Mouse (Mus musculus) intestine, embryonic 14.5 days (tissue): ENCODE measurements around the gene Ptprcap. TPM values are rescaled to one million over a fixed set of nuclear protein-coding genes. Genes with fewer than 3 reads are reported as not detected.

Experiments
- ATAC-seq: fragments of 200-750 bp; cut with Nextera tagmentation; replicated peaks from 2 replicates; pipeline ENCODE4 v1.8.0; 2017; ENCODE audit warnings: low read depth, moderate number of reproducible peaks, moderate TSS enrichment, moderate library complexity; ENCODE audit not compliant: low FRiP score, low TSS enrichment
- DNase-seq: peaks from one replicate; pipeline ENCODE4 v3.0.0-alpha.2; 2018; ENCODE audit warnings: low spot score
- H3K27ac ChIP-seq: fragments of 300-500 bp; sonication (generic); 2 replicates; pipeline ENCODE4 v1.5.1; 2014; ENCODE audit warnings: low read depth, mild to moderate bottlenecking, control low read depth
- H3K27me3 ChIP-seq: fragments of 300-500 bp; sonication (generic); replicated peaks from 2 replicates; pipeline ENCODE4 v1.6.1; 2014; ENCODE audit warnings: low read length, control low read depth; ENCODE audit not compliant: control insufficient read depth, insufficient read depth
- H3K36me3 ChIP-seq: fragments of 300-500 bp; sonication (generic); 2 replicates; pipeline ENCODE4 v1.6.1; 2014; ENCODE audit warnings: low read length, control low read depth; ENCODE audit not compliant: control insufficient read depth, insufficient read depth
- H3K4me1 ChIP-seq: fragments of 300-500 bp; sonication (generic); replicated peaks from 2 replicates; pipeline ENCODE4 v1.6.1; 2014; ENCODE audit warnings: low read length, control low read depth, mixed read lengths; ENCODE audit not compliant: control insufficient read depth, insufficient read depth
- H3K4me2 ChIP-seq: fragments of 300-500 bp; sonication (generic); 2 replicates; pipeline ENCODE4 v1.6.1; 2014; ENCODE audit warnings: low read length
- H3K4me3 ChIP-seq: fragments of 300-500 bp; sonication (generic); 2 replicates; pipeline ENCODE4 v1.5.1; 2014; ENCODE audit warnings: low read depth, low read length, control low read depth, mixed read lengths
- H3K9ac ChIP-seq: fragments of 300-500 bp; sonication (generic); 2 replicates; pipeline ENCODE4 v1.6.1; 2014; ENCODE audit warnings: mild to moderate bottlenecking, low read length
- H3K9me3 ChIP-seq: fragments of 300-500 bp; sonication (generic); 2 replicates; pipeline ENCODE4 v1.6.1; 2016; ENCODE audit warnings: low read length, control low read depth; ENCODE audit not compliant: control insufficient read depth
- WGBS: fragments of 180-500 bp; shearing (Covaris S2); extraction: QIAGEN DNeasy Blood & Tissue Kit; methylation state at CpG from one replicate; pipeline ENCODE4 v1.1.7; 2014; 5-methylcytosine and 5-hydroxymethylcytosine counted together
- polyA plus RNA-seq: library from polyadenylated mRNA; unstranded; fragments of >200 nt; fragmentation: Nextera tagmentation; extraction: Ambion mirVana; gene quantifications from 2 replicates; pipeline ENCODE4 v1.2.1, GENCODE M21; 2014

The Ptprcap gene
- polyA plus RNA-seq, 1 experiment from 2014 or later, result 3.1 TPM

DNA sequence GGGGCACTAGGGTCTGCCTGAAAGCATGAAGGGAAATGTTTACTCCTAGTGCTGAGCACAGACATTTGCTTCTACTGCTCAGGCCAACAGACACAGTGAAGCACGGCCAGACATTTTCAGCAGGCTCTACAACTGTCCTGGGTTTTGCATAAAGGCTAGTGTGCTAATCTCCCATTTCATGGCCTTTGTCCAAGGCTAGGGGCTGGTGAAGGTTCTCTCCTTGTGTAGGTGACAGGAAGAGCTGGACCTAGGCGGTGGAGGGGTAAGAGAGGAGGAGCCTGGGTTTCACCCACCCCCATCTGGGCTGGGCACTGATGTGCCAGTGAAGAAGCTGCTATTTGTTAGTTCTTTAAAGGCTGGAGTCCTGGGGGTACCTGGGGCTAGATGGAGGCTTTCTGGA lies 11.3 kb downstream of the Ptprcap start:
- H3K4me2 ChIP-seq, result no peak overlapping the region
- no peaks in the 10 kb centered on the region for H3K27me3 ChIP-seq
- no peak overlapping the region for H3K27ac ChIP-seq
- no peak overlapping the region for H3K9ac ChIP-seq
- DNase-seq, result no peak
- H3K4me1 ChIP-seq, result peaks cover 12% of the 10 kb centered on the region
- H3K36me3 ChIP-seq, result peaks cover 17% of the 10 kb centered on the region
- H3K9me3 ChIP-seq, result no peaks in the 10 kb centered on the region
- H3K4me3 ChIP-seq, result no peak overlapping the region
- WGBS, result 85% methylated on average over 2 of the region's 2 CpGs
- ATAC-seq, result no peak

DNA sequence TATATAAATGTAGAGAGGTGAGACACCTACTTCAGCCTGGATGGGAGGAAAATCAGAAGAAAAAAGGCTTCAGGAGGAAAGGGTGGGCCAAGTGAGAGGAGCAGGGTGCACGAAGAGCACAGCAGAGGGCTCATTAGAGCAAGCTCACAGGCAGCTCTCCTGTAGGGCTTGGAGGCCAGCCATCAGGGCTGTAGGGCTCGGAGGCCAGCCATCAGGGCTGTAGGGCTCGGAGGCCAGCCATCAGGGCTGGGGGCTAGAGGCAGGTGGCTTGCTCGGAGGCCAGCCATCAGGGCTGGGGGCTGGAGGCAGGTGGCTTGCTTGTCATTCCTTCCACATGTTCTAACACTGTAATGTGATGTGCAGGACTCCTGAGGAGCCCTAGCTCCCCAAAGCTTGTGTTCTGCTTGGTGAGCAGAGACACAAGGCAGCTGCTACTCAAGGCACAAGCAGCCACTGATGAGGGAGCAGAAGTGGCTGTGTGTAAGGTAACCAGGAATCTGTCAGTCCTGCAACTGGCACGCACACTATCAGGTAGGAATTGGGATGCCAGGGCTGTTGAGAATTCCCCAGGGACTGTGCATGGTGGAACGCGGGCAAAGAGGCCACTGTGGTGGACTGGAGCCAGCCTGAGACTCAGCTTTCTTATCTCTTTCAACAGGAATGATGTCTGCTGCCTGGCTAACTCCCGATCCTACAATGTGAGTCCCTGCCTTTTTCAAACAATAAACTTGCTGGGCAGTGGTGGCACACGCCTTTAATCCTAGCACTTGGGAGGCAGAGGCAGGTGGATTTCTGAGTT lies 13.5 kb downstream of the Ptprcap start:
- DNase-seq (no peak), ATAC-seq (no peak)
- Histone ChIP-seq H3K36me3 (0 out of 2 replicates have a peak, but pooled peaks cover under 1% of the 10 kb centered on the region), H3K4me2 (no peak overlapping the region), H3K27me3 (no peaks in the 10 kb centered on the region), H3K9ac (no peak overlapping the region), H3K27ac (no peak overlapping the region), H3K9me3 (no peaks in the 10 kb centered on the region), H3K4me3 (no peak overlapping the region), H3K4me1 (peaks cover 19% of the 10 kb centered on the region)
- 78% methylated on average over 9 of the region's 9 CpGs for WGBS

DNA sequence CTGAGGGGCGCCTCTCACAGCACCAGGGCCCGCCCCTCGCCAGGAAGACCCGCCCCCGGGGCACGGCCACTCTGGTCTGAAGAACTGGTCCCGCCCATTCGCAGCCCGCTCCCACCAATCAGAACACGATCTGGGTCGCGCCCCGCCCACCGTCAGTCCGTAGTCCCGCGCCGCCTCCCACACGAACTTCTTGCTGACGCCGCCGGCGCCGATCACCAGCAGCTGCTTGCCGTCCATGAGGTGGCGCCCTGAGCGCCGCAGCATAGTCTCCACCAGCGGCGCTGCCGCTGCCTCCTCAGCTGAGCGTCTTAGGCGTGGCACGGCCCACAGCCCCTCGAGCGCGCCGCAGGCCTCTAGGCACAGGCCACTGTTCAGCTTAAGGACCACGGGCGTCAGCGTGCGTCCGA lies 16.0 kb downstream of the Ptprcap start:
- DNase-seq (peak; percentile 99), ATAC-seq (peak; percentile 95)
- no peaks in the 10 kb centered on the region for H3K27me3 ChIP-seq
- H3K27ac ChIP-seq, result peak overlapping the region; percentile 81
- H3K4me2 ChIP-seq, result peak overlapping the region; percentile 69
- peak overlapping the region; percentile 33 for H3K4me3 ChIP-seq
- peak overlapping the region; percentile 60 for H3K9ac ChIP-seq
- peaks cover 6% of the 10 kb centered on the region; the same call in 1 of the 2 replicates for H3K4me1 ChIP-seq
- no peaks in the 10 kb centered on the region for H3K36me3 ChIP-seq
- H3K9me3 ChIP-seq, result no peaks in the 10 kb centered on the region
- WGBS, result under 1% methylated on average over 43 of the region's 43 CpGs

DNA sequence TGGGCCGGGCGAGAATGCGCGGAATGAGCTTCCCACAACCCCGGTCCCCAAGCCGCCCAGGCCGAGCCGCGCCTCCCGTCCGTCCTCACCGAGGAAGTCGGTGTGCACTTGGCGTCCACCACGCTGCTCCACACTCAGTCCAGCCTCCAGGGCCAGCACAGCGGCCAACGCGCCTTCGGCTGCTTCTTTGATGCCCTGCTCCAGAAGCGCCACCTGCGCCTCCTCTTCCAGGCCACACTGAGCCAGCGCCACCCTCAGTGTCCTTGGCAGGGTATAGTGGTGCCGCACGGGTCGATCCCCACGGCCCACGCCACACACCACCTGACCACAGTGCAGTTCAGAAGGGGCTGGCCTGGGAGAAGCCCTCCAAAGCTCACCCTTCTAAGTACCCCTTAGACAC lies 16.4 kb downstream of the Ptprcap start:
- peak; percentile 54 for ATAC-seq
- 6% methylated on average over 27 of the region's 27 CpGs for WGBS
- peak overlapping the region; percentile 33 for H3K4me3 ChIP-seq
- no peaks in the 10 kb centered on the region for H3K36me3 ChIP-seq
- H3K4me2 ChIP-seq, result peak overlapping the region; percentile 69
- H3K27me3 ChIP-seq, result no peaks in the 10 kb centered on the region
- H3K9ac ChIP-seq, result peak overlapping the region; percentile 60
- no peak for DNase-seq
- H3K4me1 ChIP-seq, result peaks cover 6% of the 10 kb centered on the region; the same call in 1 of the 2 replicates
- peak overlapping the region; percentile 81 for H3K27ac ChIP-seq
- H3K9me3 ChIP-seq, result no peaks in the 10 kb centered on the region

DNA sequence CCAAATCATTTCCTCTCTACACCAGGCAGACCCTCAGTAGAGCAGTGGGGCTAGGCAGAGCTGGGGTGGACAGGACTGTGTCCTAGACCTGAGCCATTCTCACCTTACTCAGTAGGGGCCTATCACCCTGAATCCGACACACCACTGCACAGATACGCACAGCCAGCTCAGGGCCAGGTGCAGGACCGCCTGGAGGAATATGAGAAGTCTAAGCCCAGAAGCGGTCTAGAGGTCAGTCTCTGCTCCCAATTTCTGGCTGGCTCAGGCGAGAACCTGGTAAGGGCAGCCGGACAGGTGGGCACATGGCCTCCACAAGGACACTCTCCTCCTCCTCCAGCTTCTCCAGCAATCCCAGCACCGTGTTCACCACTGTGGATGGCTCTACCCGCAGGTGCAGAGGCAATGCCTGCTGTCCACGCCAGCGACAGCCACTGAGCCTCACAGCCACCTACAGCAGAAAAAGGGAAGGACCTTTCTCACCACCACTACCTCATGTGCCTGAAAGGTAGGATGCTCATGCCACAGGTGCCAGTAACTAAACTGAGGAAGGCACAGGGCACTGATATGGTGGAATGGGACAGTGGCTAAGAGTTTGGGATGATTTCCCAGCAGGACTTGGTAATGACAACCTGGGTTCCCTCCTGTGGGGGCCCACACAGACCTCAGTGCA lies 17.5 kb downstream of the Ptprcap start:
- no peaks in the 10 kb centered on the region for H3K9me3 ChIP-seq
- H3K4me2 ChIP-seq, result no peak overlapping the region
- no peaks in the 10 kb centered on the region for H3K27me3 ChIP-seq
- WGBS, result 89% methylated on average over 10 of the region's 10 CpGs
- H3K4me3 ChIP-seq, result no peak overlapping the region
- no peak for DNase-seq
- no peak overlapping the region for H3K9ac ChIP-seq
- H3K36me3 ChIP-seq, result no peaks in the 10 kb centered on the region
- H3K4me1 ChIP-seq, result peaks cover 13% of the 10 kb centered on the region
- no peak overlapping the region for H3K27ac ChIP-seq
- no peak for ATAC-seq

DNA sequence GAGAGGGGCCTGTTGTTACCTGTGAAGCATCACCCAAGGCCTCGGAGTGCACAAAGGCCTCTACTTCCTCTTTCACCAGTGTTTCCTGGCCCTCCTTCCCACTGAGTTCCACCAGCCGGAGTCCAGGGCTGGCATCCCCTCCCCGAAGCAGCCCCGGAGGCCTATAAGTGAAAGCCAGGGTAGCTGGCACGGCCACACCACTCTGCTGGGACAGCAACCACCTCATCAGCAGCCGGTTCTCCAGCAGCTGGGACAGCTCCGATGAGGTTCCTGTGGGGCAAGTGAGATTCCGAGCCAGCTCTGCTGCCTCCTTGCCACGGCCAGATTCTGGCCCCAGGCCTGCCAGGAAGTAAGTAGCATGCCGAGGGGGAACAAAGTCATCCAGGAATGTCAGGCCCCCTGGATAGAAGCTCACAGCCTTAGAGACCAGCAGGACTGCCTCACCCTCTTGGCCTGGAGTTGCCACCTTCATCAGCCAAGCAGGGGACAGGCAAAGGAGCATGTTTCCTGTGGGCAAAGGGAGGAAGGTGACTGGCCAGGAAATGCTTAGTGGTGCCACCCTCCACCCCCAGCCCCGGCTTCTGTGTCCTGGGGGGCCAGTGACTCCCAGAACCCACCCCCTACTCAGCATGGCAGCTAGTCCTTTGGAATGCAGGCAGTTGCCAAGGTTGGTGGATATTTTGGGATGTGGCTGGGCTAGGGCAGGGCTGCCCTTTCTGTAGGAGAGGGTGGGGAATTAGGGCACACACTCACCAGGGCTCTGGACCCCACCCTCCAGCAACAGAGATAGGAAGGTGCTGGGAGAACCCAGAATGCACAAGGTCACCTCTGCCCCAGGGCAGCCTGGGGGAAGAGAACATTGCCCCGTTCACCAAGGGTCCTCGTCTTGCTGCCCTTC lies 18.2 kb downstream of the Ptprcap start:
- no peak overlapping the region for H3K27ac ChIP-seq
- no peaks in the 10 kb centered on the region for H3K9me3 ChIP-seq
- no peaks in the 10 kb centered on the region for H3K36me3 ChIP-seq
- H3K9ac ChIP-seq, result no peak overlapping the region
- no peak overlapping the region for H3K4me2 ChIP-seq
- ATAC-seq, result no peak
- DNase-seq, result no peak
- no peaks in the 10 kb centered on the region for H3K27me3 ChIP-seq
- no peak overlapping the region for H3K4me3 ChIP-seq
- peaks cover 16% of the 10 kb centered on the region for H3K4me1 ChIP-seq
- WGBS, result 66% methylated on average over 13 of the region's 13 CpGs

DNA sequence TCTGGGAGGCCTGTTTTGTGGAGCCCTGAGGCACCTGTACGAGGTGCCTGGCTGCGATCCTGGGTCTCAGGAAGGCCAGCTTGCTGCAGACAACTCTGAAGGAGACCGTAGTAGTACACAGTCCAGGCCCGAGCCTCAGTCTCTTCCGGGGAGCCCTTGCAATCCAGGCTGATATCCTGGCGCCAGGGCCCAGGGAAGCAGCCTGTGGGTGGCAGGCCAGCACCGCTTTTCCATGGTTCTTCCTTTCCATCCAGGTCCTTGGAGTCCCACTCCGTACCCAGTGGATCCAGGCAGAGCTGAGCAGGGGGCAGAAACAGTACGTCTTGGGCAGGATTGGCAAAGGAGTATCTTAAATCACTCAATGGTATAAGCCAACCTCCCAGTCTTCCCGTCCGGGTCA lies 19.5 kb downstream of the Ptprcap start:
- WGBS, result 64% methylated on average over 11 of the region's 11 CpGs
- ATAC-seq, result no peak
- Histone ChIP-seq H3K4me1 (peaks cover 16% of the 10 kb centered on the region), H3K36me3 (no peaks in the 10 kb centered on the region), H3K9ac (no peak overlapping the region), H3K4me3 (no peak overlapping the region), H3K27ac (no peak overlapping the region), H3K27me3 (no peaks in the 10 kb centered on the region), H3K4me2 (no peak overlapping the region), H3K9me3 (no peaks in the 10 kb centered on the region)
- no peak for DNase-seq

DNA sequence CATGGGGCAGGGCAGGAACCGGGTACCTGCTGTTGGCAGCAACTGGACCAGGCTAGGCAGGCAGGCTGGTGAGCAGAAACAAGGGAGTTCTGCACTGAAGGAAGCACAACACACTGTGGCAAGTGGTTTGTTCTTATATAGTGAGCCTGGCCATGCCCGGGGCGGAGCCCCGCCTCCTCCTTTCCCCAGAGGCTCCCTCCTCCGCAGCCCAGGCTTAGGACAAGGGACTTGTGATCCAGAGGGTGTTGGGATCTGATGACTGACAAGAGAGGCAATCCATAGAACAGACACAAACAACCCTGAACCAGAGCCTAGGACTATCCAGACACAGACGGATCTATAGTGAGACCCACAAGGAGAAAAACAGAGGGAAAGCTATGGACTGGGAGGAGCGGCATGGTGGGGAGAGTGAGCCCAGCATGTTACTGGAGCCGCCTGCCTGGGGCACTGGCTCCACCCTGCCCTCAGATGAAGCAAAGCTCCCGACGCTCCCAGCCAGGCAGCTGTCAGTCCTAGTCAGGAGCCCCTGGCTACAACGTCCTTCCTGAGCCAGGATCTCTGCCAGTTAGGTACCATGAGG lies 22.1 kb downstream of the Ptprcap start, which contains the start of gene Carns1:
Gene Carns1 (minus strand): TSS at position 112 of the 580 bp plus-strand sequence.
- peak; percentile 60 for DNase-seq
- H3K4me1 ChIP-seq, result peaks cover 10% of the 10 kb centered on the region
- ATAC-seq, result peak; percentile 45
- H3K4me3 ChIP-seq, result peak within 1 kb of the TSS; percentile 19; the same call in 1 of the 2 replicates
- peak within 1 kb of the TSS; percentile 53 for H3K4me2 ChIP-seq
- 3% methylated on average over 11 of the region's 11 CpGs for WGBS
- H3K36me3 ChIP-seq, result no peaks in the 10 kb centered on the region
- peak within 1 kb of the TSS; percentile 40 for H3K9ac ChIP-seq
- no peaks in the 10 kb centered on the region for H3K9me3 ChIP-seq
- no peaks in the 10 kb centered on the region for H3K27me3 ChIP-seq
- H3K27ac ChIP-seq, result no peak within 1 kb of the TSS
